Mouse (Mus musculus): Measurements from ENCODE around the gene Btbd9.

GRCm38 (mm10) chr17:30471512-30471911 lies 104.8 kb downstream of the Btbd9 start:
- TF ChIP-seq CTCF (IDR thresholded peaks at IDR 0.05; ENCODE audit: low read depth) (no peak), EP300 (IDR thresholded peaks at IDR 0.05; ENCODE audit: low read depth) (no peak)

All from heart, postnatal 0 days (tissue).